In genomic region chr12:102621205-102621604, GRCm38 (mm10) we compare ENCODE assay signal across 28 mouse cellular contexts.
DNase-seq lines count a peak whose midpoint lies in the region; ATAC-seq and TF ChIP-seq lines count a peak whose summit lies in the region.
"Had no signal": no experiment of that assay in that cellular context is flagged by ENCODE, and none has a peak within 500 bp of the region (broad histone marks: within the 10 kb centered on the region; RNA-seq: fewer than 3 reads in every experiment).

No protein-coding gene starts in this region.

- H3K4me2 ChIP-seq in intestine, embryonic 14.5 days (ENCODE audit: low read length), result no peak overlapping the region
- H3K4me2 ChIP-seq in midbrain, postnatal 0 days (ENCODE audit: low read depth, low read length, poor library complexity, severe bottlenecking), result no peak overlapping the region
- H3K4me2 ChIP-seq: embryonic facial prominence, embryonic 15.5 days; heart, embryonic 13.5 days; hindbrain, embryonic 13.5 days; kidney, embryonic 15.5 days; limb, embryonic 15.5 days; liver, embryonic 15.5 days; midbrain, embryonic 13.5 days had no signal

- H3K27me3 ChIP-seq in spleen, adult 2 months (ENCODE audit: control insufficient read depth, insufficient read depth, low read length), result no peaks in the 10 kb centered on the region
- H3K27me3 ChIP-seq in intestine, embryonic 14.5 days (replicated peaks; ENCODE audit: control insufficient read depth, insufficient read depth, low read length), result no peaks in the 10 kb centered on the region
- no peaks in the 10 kb centered on the region for H3K27me3 ChIP-seq in small intestine, adult 2 months (ENCODE audit: control insufficient read depth, insufficient read depth, low read length)
- H3K27me3 ChIP-seq in midbrain, postnatal 0 days (ENCODE audit: insufficient read depth, low read length), result no peaks in the 10 kb centered on the region
- H3K27me3 ChIP-seq: embryonic facial prominence, embryonic 15.5 days; heart, embryonic 13.5 days; hindbrain, embryonic 13.5 days; kidney, embryonic 15.5 days; limb, embryonic 15.5 days; liver, embryonic 15.5 days; megakaryocyte, embryonic 14.5 days; midbrain, embryonic 13.5 days had no signal

- TF ChIP-seq CTCF in spleen, adult 2 months (IDR thresholded peaks at IDR 0.05; ENCODE audit: extremely low read depth, insufficient read depth, insufficient read length, insufficient replicate concordance), result no peak
- TF ChIP-seq CTCF in small intestine, adult 2 months (IDR thresholded peaks at IDR 0.05; ENCODE audit: extremely low read depth, insufficient read length, insufficient replicate concordance, low read depth, low read length), result no peak
- TF ChIP-seq CTCF in midbrain, postnatal 0 days (IDR thresholded peaks at IDR 0.05), result no peak

- no peak for TF ChIP-seq POLR2A in spleen, adult 2 months (IDR thresholded peaks at IDR 0.05; ENCODE audit: low read depth, low read length)
- TF ChIP-seq POLR2A in small intestine, adult 2 months (IDR thresholded peaks at IDR 0.05; ENCODE audit: low read depth, low read length), result no peak

- no peak overlapping the region for H3K9ac ChIP-seq in intestine, embryonic 14.5 days (ENCODE audit: low read length)
- H3K9ac ChIP-seq in midbrain, postnatal 0 days (replicated peaks; ENCODE audit: low read length, poor library complexity, severe bottlenecking), result no peak overlapping the region
- H3K9ac ChIP-seq: embryonic facial prominence, embryonic 15.5 days; heart, embryonic 13.5 days; hindbrain, embryonic 13.5 days; kidney, embryonic 15.5 days; limb, embryonic 15.5 days; liver, embryonic 15.5 days; midbrain, embryonic 13.5 days had no signal

- no peaks in the 10 kb centered on the region for H3K36me3 ChIP-seq in spleen, adult 2 months (ENCODE audit: control insufficient read depth, insufficient read depth, low read length)
- H3K36me3 ChIP-seq in intestine, embryonic 14.5 days (ENCODE audit: control insufficient read depth, insufficient read depth, low read length), result no peaks in the 10 kb centered on the region
- peaks cover 20% of the 10 kb centered on the region for H3K36me3 ChIP-seq in small intestine, adult 2 months (ENCODE audit: control insufficient read depth, insufficient read depth, low read length)
- H3K36me3 ChIP-seq in midbrain, postnatal 0 days (ENCODE audit: insufficient read depth, low read length), result 0 out of 2 replicates have a peak, but pooled peaks cover 11% of the 10 kb centered on the region
- H3K36me3 ChIP-seq: embryonic facial prominence, embryonic 15.5 days; heart, embryonic 13.5 days; kidney, embryonic 15.5 days; liver, embryonic 15.5 days had no signal

- H3K9me3 ChIP-seq in intestine, embryonic 14.5 days (ENCODE audit: control insufficient read depth, low read length), result no peaks in the 10 kb centered on the region
- no peaks in the 10 kb centered on the region for H3K9me3 ChIP-seq in midbrain, postnatal 0 days (ENCODE audit: low read length)
- H3K9me3 ChIP-seq: embryonic facial prominence, embryonic 15.5 days; heart, embryonic 13.5 days; hindbrain, embryonic 13.5 days; kidney, embryonic 15.5 days; limb, embryonic 15.5 days; liver, embryonic 15.5 days; megakaryocyte, embryonic 14.5 days; midbrain, embryonic 13.5 days had no signal

- no peak for DNase-seq in spleen, adult 2 months (ENCODE audit: low read depth in 1 of 2, low spot score in 2 of 2)
- DNase-seq in spleen, postnatal 10 days (ENCODE audit: low spot score in 2 of 2), result no peak
- no peak for DNase-seq in intestine, embryonic 14.5 days (ENCODE audit: low spot score)
- DNase-seq in midbrain, postnatal 0 days (ENCODE audit: low spot score), result no peak
- no peak for DNase-seq in thymus, adult 18-20 months
- DNase-seq in kidney, postnatal 10 days, result no peak
- DNase-seq: adrenal gland, postnatal 25 days; cerebellum, adult 9-11 months; gastrocnemius, postnatal 14 days; heart, adult 18-20 months; heart, postnatal 36 days; kidney, adult 11 months; kidney, postnatal 4 days; left cerebral cortex, postnatal 4 days; lung, postnatal 14 days; retina, postnatal 1 day; right cerebral cortex, postnatal 25 days; thymus, postnatal 14 days had no signal

- peaks cover 18% of the 10 kb centered on the region; the same call in 1 of the 2 replicates for H3K4me1 ChIP-seq in spleen, adult 2 months (ENCODE audit: control insufficient read depth, insufficient read depth, insufficient read length)
- peaks cover 13% of the 10 kb centered on the region; the same call in 1 of the 2 replicates for H3K4me1 ChIP-seq in intestine, embryonic 14.5 days (replicated peaks; ENCODE audit: control insufficient read depth, insufficient read depth, low read length)
- peaks cover 80% of the 10 kb centered on the region for H3K4me1 ChIP-seq in small intestine, adult 2 months (ENCODE audit: control insufficient read depth, insufficient read depth, insufficient read length, low read length)
- H3K4me1 ChIP-seq in midbrain, postnatal 0 days (ENCODE audit: insufficient read depth, low read length), result peaks cover 15% of the 10 kb centered on the region

- no peak for ATAC-seq in intestine, embryonic 14.5 days (replicated peaks; ENCODE audit: low FRiP score, low TSS enrichment, low read depth)
- no peak for ATAC-seq in midbrain, postnatal 0 days (ENCODE audit: low FRiP score)
- ATAC-seq: forebrain, embryonic 14.5 days; midbrain, embryonic 13.5 days had no signal

- peak overlapping the region; percentile 28; the same call in 1 of the 2 replicates for H3K27ac ChIP-seq in spleen, adult 2 months (ENCODE audit: insufficient read depth, low read length)
- H3K27ac ChIP-seq in intestine, embryonic 14.5 days (ENCODE audit: low read depth), result 0 out of 2 replicates have a peak overlapping the region, but pooled peaks have one; percentile 30
- peak overlapping the region; percentile 99 for H3K27ac ChIP-seq in small intestine, adult 2 months (ENCODE audit: insufficient read depth, low read depth, low read length)
- H3K27ac ChIP-seq in midbrain, postnatal 0 days (ENCODE audit: low read depth, low read length), result no peak overlapping the region
- H3K27ac ChIP-seq: embryonic facial prominence, embryonic 15.5 days; heart, embryonic 13.5 days; hindbrain, embryonic 13.5 days; kidney, embryonic 15.5 days; limb, embryonic 15.5 days; liver, embryonic 15.5 days; midbrain, embryonic 13.5 days had no signal

- 65% methylated on average over 4 of the region's 4 CpGs for WGBS in spleen, adult 2 months
- WGBS in intestine, embryonic 14.5 days, result 81% methylated on average over 4 of the region's 4 CpGs
- 59% methylated on average over 4 of the region's 4 CpGs for WGBS in small intestine, adult 2 months
- 93% methylated on average over 4 of the region's 4 CpGs for WGBS in midbrain, postnatal 0 days

- H3K4me3 ChIP-seq in spleen, adult 2 months (ENCODE audit: extremely low read depth, insufficient read depth, insufficient read length), result no peak overlapping the region
- H3K4me3 ChIP-seq in intestine, embryonic 14.5 days (ENCODE audit: low read depth, low read length), result no peak overlapping the region
- H3K4me3 ChIP-seq in small intestine, adult 2 months (ENCODE audit: low read depth, low read length), result no peak overlapping the region
- no peak overlapping the region for H3K4me3 ChIP-seq in midbrain, postnatal 0 days (ENCODE audit: low read depth, low read length)
- H3K4me3 ChIP-seq: embryonic facial prominence, embryonic 15.5 days; heart, embryonic 13.5 days; hindbrain, embryonic 13.5 days; kidney, embryonic 15.5 days; limb, embryonic 15.5 days; liver, embryonic 15.5 days; megakaryocyte, embryonic 14.5 days; midbrain, embryonic 13.5 days had no signal
